Mouse (Mus musculus) testis, adult 2 months (tissue): Measurements from ENCODE around the gene Tbc1d23. TPM values are rescaled to one million over a fixed set of nuclear protein-coding genes. Genes with fewer than 3 reads are reported as not detected.

Experiments used
- H3K27ac ChIP-seq: fragments of 200-500 bp; 2 replicates; pipeline ENCODE4 v1.5.1; 2012; ENCODE audit warnings: low read depth, low read length; ENCODE audit not compliant: control insufficient read depth, insufficient read depth
- H3K27me3 ChIP-seq: fragments of 200-500 bp; 2 replicates; pipeline ENCODE4 v1.6.1; 2012; ENCODE audit warnings: mild to moderate bottlenecking, low read length, moderate library complexity; ENCODE audit not compliant: control insufficient read depth, insufficient read depth
- H3K36me3 ChIP-seq: fragments of 200-500 bp; 2 replicates; pipeline ENCODE4 v1.6.1; 2012; ENCODE audit warnings: mild to moderate bottlenecking, low read length; ENCODE audit not compliant: control insufficient read depth, insufficient read depth
- H3K4me1 ChIP-seq: fragments of 200-500 bp; 2 replicates; pipeline ENCODE4 v1.6.1; 2012; ENCODE audit warnings: low read length; ENCODE audit not compliant: control insufficient read depth, insufficient read depth
- H3K4me3 ChIP-seq: fragments of 200-500 bp; 2 replicates; pipeline ENCODE4 v1.5.1; 2012; ENCODE audit warnings: low read depth, mild to moderate bottlenecking, low read length, moderate library complexity, mixed read lengths; ENCODE audit not compliant: control insufficient read depth
- CTCF ChIP-seq: fragments of 200-500 bp; IDR thresholded peaks from 2 replicates; pipeline ENCODE4 v1.5.1; 2012; ENCODE audit warnings: low read depth, mild to moderate bottlenecking, inconsistent platforms, low read length, moderate library complexity; ENCODE audit not compliant: control insufficient read depth, insufficient read depth, insufficient replicate concordance
- POLR2A ChIP-seq: fragments of 200-500 bp; IDR thresholded peaks from 2 replicates; pipeline ENCODE4 v1.6.1; 2012; ENCODE audit warnings: low read depth, mild to moderate bottlenecking, inconsistent platforms, low read length, moderate library complexity; ENCODE audit not compliant: control insufficient read depth
- polyA plus RNA-seq: library from polyadenylated mRNA; depleted of rRNA; stranded (reverse); fragments of >200 nt; gene quantifications from 2 replicates; pipeline ENCODE4 v1.2.3, GENCODE M21; 2012

Tbc1d23 gene
- polyA plus RNA-seq, 1 experiment = 28.0 TPM

- TF ChIP-seq CTCF = no peak
- TF ChIP-seq POLR2A = no peak
- Histone ChIP-seq H3K4me3 (no peak overlapping the region), H3K36me3 (no peaks in the 10 kb centered on the region), H3K27me3 (no peaks in the 10 kb centered on the region), H3K4me1 (no peaks in the 10 kb centered on the region), H3K27ac (no peak overlapping the region)
These were observed 60.1 kb downstream of the Tbc1d23 start for GRCm38 (mm10) chr16:57171161-57171560.

- H3K4me3 ChIP-seq = no peak overlapping the region
- H3K4me1 ChIP-seq = no peaks in the 10 kb centered on the region
- no peaks in the 10 kb centered on the region for H3K36me3 ChIP-seq
- no peaks in the 10 kb centered on the region for H3K27me3 ChIP-seq
- TF ChIP-seq POLR2A (no peak), CTCF (no peak)
- no peak overlapping the region for H3K27ac ChIP-seq
These were observed 63.1 kb downstream of the Tbc1d23 start for GRCm38 (mm10) chr16:57168236-57168635.

GRCm38 (mm10) chr16:57167514-57167912 is 63.8 kb downstream of the Tbc1d23 start:
- Histone ChIP-seq H3K27me3 (no peaks in the 10 kb centered on the region), H3K36me3 (no peaks in the 10 kb centered on the region), H3K4me3 (peak overlapping the region; percentile 63; the same call in 1 of the 2 replicates), H3K4me1 (no peaks in the 10 kb centered on the region), H3K27ac (no peak overlapping the region)
- TF ChIP-seq POLR2A (no peak), CTCF (no peak)

- Histone ChIP-seq H3K27ac (peak within 1 kb of the TSS; percentile 1), H3K4me1 (no peaks in the 10 kb centered on the region), H3K36me3 (no peaks in the 10 kb centered on the region), H3K4me3 (peak within 1 kb of the TSS; percentile 63), H3K27me3 (no peaks in the 10 kb centered on the region)
- TF ChIP-seq CTCF (peak; percentile 55; the same call in 1 of the 2 replicates), POLR2A (peak; percentile 34; the same call in 1 of the 2 replicates)
These were observed 64.4 kb downstream of the Tbc1d23 start, which contains the start of gene Nit2 for GRCm38 (mm10) chr16:57166611-57167513. Nit2 (minus strand) TSS chr16:57167341.

- no peaks in the 10 kb centered on the region for H3K4me1 ChIP-seq
- no peak overlapping the region for H3K4me3 ChIP-seq
- H3K27me3 ChIP-seq = no peaks in the 10 kb centered on the region
- H3K36me3 ChIP-seq = no peaks in the 10 kb centered on the region
- TF ChIP-seq CTCF (no peak), POLR2A (no peak)
- no peak overlapping the region for H3K27ac ChIP-seq
These were observed 65.2 kb downstream of the Tbc1d23 start for GRCm38 (mm10) chr16:57166086-57166485.

GRCm38 (mm10) chr16:57165157-57165556 is 66.1 kb downstream of the Tbc1d23 start:
- Histone ChIP-seq H3K4me3 (no peak overlapping the region), H3K27ac (no peak overlapping the region), H3K4me1 (no peaks in the 10 kb centered on the region), H3K36me3 (no peaks in the 10 kb centered on the region), H3K27me3 (no peaks in the 10 kb centered on the region)
- TF ChIP-seq POLR2A (no peak), CTCF (no peak)

GRCm38 (mm10) chr16:57163694-57164093 is 67.6 kb downstream of the Tbc1d23 start:
- H3K4me3 ChIP-seq = no peak overlapping the region
- no peaks in the 10 kb centered on the region for H3K4me1 ChIP-seq
- H3K27me3 ChIP-seq = no peaks in the 10 kb centered on the region
- TF ChIP-seq POLR2A (no peak), CTCF (no peak)
- no peaks in the 10 kb centered on the region for H3K36me3 ChIP-seq
- no peak overlapping the region for H3K27ac ChIP-seq
